Mouse (Mus musculus) gastrocnemius, postnatal 14 days (tissue): ENCODE measurements around the gene Mrps15. TPM values are rescaled to one million over a fixed set of nuclear protein-coding genes. Genes with fewer than 3 reads are reported as not detected.

Experiments
- DNase-seq: peaks from one replicate; pipeline ENCODE4 v3.0.0; 2021; ENCODE audit warnings: mixed read lengths
- intact Hi-C: fragments of 180-260 bp; cut with DNase I; formaldehyde crosslinking; loops from one replicate; pipeline ENCODE4 v1.15.1; 2025; ENCODE audit warnings: low total_unique reads
- total RNA-seq, 2 experiments: library from RNA; stranded (reverse); gene quantifications; 2 replicates each; pipeline ENCODE4 v1.2.3; 2021

Mrps15 gene
- total RNA-seq, 2 experiments from 2014 or later = 57.3 to 58.7 TPM

DNA sequence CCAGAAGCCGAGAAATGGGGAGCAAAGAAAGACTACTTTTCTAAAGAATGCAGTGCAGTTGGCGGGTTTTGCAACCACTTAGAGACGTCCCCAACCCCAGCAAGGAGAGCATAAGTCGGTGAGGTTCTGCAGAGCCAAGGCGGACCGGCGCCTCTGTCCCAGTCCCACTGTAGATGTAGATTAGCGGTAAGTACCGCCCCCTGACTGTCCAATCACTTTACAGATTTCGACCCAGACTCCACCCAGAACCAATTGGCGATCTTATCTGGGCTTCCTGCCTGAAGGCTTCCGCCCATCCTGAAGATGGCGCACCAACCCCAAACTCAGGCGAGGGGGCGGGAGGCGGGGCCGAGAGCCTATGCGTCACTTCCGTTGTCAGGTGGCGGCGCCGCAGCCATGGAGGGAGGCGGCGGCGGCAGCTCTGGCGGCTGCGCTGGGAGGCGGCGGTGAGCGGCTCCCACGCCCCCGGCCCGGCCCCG lies 56.9 kb downstream of the Mrps15 start, which contains the start of gene Stk40:
Gene Stk40, plus strand, starts transcription at position 368 of the 479 bp plus-strand sequence.
- peak; percentile 96 for DNase-seq
- intact Hi-C loops = no loop called here

GRCm38 (mm10) chr4:126104261-126105075 lies 57.7 kb downstream of the Mrps15 start:
- intact Hi-C loops = no loop called here
- DNase-seq = peak; percentile 32

Other genes starting within 250 kb of the Mrps15 start
- gene Csf3r, start 22.4 kb upstream of the Mrps15 start, total RNA-seq = under 1 TPM; 0.16 to 0.22 TPM
- 1 to 10 TPM; 1.2 to 2.0 TPM for gene Oscp1, start 11.6 kb downstream of the Mrps15 start, total RNA-seq
- 1 to 10 TPM; 5.7 to 8.3 TPM for gene Lsm10, start 49.7 kb downstream of the Mrps15 start, total RNA-seq
- 10 to 100 TPM; 25.1 to 41.9 TPM for gene Stk40, start 57.0 kb downstream of the Mrps15 start, total RNA-seq
- gene Eva1b, start 100.8 kb downstream of the Mrps15 start, total RNA-seq = 10 to 100 TPM; 16.2 to 16.6 TPM
- gene Sh3d21, start 116.6 kb downstream of the Mrps15 start, total RNA-seq = 1 to 10 TPM; 1.1 to 1.2 TPM
- gene Thrap3, start 155.8 kb downstream of the Mrps15 start, total RNA-seq = 10 to 100 TPM; 92.1 to 99.3 TPM
- gene Map7d1, start 209.4 kb downstream of the Mrps15 start, total RNA-seq = 100 to 1,000 TPM; 165 to 201 TPM
- 10 to 100 TPM; 22.2 to 24.3 TPM for gene Trappc3, start 215.4 kb downstream of the Mrps15 start, total RNA-seq
- 1 to 10 TPM; 4.7 to 5.6 TPM for gene Col8a2, start 239.9 kb downstream of the Mrps15 start, total RNA-seq